Mouse (Mus musculus) kidney, postnatal 4 days (tissue): ENCODE measurements around the gene Ablim1.

Experiments
- DNase-seq, 2 experiments: peaks; one replicate each; pipeline ENCODE4 v3.0.0; 2021; ENCODE audit warnings: mixed read lengths in 2 of 2

Gene Ablim1

DNA sequence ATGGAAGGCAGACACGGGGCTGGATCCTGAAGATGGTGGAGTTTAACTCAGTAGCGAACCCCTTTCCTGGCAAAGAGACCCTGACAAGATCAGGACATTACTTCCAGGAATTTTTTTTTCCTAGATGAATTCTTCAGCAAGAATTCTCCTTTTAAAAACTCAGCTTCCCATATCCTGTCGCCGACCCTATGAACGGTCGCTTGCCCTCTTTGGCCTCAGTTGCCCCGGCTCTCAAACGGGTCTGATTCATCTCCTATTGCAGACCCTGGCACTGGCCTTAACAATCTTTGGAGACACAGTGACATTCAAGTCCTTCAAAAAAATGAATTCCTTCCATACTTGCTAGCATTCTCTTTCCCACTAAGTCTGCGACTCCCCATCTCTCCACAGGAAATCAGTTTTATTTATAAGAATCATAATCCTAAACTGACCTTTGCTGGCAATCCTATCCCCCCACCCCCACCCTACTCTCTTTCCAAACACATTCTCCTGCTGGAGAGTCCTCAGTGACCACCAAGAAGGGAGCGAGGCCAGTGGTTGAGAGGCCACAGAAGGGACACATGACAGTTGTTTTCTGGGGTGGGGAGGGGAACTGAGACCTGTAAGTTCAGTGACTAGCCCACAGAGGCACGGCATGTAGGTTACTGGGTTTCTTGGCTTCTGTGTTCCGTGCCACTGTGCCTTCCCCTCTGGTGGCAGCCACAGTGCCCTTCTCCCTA is 311.8 kb downstream of the Ablim1 start:
- DNase-seq = peak; percentile 51 to 65

DNA sequence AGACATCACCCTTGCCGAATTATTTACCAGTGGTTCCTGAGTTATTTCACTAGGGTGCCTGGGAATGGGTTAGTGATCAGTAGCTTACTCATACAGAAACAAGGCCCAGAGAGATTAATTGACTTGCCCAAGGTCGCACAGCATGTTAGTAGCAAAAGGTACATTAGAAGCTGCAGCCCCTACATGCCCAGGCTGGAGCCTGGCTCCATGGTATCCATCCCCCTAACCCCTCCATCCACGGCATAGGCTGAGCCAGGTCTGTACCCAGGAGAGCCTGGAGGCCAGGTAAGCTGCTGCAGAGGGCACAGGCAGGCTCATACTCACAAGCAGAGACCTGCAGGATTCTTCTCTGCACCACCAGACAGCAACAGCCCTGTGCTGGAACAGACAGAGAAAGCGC is 312.8 kb downstream of the Ablim1 start:
- no peak for DNase-seq

DNA sequence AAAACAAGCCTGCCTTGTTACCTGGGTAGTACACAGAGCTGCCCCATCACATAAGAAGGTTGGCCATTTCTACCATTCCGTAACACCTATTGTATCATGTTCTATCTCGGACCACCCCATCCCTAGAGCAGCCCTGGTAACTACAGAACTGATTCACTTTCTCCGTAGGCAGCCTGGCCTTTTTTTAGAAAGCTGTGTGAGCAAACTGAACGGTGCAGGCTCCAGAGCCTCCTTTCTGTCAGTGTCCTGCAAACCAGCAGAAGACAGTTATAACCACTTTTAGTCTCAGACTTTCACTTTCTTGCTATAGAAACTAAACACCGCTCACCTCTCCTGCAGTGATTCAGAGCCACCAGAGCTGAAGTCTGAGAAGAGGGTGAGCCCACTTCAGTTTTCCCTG is 314.1 kb downstream of the Ablim1 start:
- no peak for DNase-seq

DNA sequence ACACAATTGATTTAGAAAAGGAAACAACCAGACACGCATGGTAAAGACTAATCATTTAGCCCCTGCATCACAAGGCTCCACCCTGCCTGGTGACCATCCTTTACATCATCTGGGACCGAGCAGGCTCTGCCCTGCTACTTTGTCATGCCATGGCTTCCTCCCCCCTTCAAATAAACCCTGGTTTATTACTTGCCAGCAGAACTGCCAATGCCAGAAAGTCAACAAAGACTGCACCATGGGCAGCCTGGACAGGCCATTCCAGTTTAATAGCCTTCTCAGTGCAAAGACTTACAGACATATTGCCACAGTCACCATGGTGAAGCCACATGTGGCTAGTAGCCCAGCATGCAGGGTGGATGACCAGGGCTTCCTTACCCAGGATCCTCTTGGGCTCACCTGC is 314.9 kb downstream of the Ablim1 start:
- no peak for DNase-seq

DNA sequence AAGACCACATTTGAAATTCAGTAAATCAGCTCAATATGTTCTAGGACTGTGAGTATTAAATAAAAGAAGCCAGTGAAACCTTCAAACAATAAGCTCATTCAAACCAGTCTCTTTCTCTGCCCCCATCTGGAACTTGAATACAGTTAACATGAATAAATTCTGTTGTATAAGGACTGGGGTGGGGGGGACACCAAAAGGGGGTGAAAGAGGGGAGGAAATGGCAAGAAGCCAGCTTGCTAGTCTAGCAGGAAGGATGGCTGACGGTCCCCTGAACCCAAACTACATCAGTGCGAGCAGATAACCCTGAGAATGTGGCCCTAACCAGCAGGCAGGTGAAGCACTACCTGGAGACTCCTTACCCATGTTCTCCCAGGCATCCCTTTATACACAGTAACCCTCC is 315.8 kb downstream of the Ablim1 start:
- no peak for DNase-seq

DNA sequence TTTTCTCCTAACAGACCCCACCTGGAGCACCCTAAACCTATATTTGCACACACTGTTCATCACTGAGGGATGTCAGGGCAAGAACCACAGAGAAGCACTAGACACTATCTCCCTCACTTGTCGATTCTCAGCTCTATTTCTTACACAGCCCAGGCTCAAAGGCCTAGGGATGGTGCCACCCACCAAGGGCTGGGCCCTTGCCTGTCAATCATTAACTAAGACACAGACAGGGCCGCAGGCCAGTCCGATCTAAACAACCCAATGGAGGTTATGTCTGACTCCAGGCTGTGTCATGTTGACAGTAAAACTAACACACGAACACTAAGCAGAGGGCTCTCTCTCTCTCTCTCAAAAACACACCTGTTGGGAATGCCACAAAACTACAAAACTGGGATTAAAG is 316.4 kb downstream of the Ablim1 start:
- peak in 1 of 2 experiments; percentile 39 for DNase-seq

DNA sequence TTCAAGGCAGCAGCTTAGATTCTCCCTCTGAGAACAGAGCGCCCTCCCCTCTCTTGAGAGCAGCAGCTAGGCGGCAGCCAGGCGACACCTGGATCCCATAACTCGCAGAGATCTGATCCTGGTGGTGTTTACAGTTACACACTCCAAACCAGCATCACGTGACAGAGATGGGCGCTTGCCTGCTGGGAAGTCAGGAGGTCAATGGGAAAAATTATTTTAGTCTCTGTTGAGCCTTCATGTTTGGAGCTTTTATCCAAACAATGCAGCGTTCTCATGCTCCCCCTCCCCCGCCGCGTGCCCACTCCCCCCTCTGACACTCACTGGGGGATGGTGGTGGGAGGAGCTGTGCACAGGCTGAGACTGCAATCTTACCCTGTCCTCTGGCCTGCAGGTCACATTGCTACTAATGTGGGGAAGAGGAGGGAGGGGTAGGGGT is 317.5 kb downstream of the Ablim1 start:
- DNase-seq = peak; percentile 83 to 89

DNA sequence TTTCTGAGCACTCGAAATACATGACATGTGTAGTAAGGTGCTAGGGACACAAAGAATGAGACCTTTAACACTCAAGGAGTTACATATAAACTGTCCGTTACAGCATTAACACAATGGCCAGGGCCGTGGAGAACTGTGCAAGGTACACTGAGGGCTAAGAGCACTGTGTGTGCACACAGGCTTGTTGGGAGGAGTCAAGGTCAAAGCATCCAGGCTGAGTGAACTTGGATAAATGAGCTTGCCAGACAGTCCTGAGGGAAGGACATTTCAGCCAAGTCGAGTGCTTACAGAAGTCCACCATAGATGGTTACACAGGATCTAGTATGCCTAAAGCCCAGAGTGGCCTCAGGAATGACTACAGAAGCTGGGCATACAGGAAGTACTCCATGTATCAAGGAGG is 319.3 kb downstream of the Ablim1 start:
- DNase-seq = no peak

DNA sequence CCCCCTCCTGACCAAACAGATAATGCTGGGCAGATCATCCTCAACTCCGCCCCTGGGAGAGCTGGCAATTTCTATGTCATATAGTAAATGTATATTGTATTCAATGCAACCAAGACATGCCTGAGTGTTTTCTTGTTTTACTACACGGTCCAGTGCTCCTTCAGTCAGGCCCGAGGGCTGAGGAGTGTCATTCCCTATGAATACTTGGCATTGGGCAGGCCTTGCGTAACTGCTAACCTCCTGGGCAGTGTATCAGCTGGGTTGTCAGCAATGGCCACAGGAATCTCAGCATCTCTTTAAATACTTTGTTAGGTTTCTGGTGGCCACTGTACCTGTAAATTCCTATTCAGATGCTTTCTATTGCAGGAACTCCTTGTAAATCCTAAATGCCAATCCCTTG is 320.1 kb downstream of the Ablim1 start:
- no peak for DNase-seq

DNA sequence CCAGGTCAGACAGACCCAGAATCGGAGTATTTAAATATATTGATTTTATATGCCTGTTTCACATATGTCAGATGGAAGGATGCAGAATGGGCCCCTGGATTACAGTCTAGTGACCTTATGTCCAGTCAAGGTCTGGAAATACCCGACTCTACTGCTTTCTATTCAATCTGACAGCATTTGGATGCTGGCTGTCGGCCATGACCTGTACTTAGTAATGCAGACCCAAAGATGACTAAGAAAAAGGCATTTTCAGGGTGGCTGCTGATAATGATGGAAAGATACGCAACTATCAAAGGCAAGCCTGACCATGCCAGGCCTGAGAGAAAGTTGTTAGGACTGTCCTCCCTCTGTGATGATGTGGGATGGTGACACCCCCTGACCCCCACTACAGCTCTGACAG is 321.0 kb downstream of the Ablim1 start:
- peak in 1 of 2 experiments; percentile 33 for DNase-seq

DNA sequence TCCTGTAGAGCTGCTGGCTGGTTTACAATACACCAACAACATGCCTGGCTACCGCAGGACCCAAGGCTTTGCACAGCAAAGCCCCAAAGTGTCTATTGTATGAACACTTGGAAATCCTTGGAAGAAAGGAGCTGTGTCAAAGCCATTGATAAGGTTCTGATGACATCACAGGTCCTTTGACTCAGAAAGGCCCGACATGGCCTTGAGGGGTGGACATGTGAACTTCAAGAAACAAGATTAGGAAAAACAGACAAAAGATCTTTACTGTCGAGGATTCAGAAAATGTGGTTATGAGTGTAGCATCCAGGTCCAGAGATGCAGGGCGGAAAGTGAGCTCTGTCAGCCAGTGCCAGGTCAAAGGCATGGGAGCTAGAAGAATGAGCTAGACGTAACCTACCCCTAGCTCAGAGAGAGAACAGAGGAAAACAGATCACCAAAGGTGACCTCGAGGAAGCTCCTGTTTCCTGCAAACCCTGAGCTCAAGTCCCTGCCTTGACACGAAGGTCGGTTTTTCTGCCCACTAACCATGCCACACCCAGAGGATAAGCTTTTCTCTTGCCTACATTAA is 321.7 kb downstream of the Ablim1 start:
- no peak for DNase-seq

DNA sequence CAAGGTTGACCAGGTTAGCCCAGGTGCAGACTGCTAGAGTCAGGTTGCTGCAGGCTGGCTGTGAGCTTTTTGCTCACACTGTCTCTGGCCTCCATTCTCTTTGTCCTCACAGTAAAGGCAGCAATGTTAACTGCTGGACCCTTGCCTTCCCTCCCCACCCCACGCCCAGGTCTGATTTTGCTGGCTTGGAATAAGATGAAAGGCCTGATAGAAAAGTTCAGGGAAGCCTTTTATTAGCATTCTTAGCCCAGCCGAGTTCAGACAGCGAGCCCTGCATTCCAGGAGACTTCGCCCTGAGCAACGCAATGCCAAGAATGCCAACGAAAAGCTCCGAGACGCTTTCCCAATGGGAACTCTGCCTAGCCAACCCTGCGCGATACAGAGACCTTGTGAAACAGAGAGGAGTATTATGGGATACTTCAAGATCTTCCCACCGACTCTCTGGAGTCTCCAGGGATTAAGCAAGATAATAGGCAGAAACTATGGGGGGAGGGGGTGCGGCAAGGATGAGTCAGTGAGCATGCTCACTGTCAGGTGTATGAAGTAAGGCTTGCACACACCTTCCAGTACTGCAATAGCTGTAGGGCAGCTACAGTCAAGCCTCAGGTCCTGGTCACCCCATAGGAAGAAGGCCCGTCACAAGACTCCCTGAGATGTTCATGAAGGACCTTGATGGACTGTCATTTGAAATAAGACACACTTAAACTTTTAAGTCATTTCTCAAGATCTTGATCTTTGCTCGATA is 324.2 kb downstream of the Ablim1 start:
- DNase-seq = peak; percentile 40 to 62

DNA sequence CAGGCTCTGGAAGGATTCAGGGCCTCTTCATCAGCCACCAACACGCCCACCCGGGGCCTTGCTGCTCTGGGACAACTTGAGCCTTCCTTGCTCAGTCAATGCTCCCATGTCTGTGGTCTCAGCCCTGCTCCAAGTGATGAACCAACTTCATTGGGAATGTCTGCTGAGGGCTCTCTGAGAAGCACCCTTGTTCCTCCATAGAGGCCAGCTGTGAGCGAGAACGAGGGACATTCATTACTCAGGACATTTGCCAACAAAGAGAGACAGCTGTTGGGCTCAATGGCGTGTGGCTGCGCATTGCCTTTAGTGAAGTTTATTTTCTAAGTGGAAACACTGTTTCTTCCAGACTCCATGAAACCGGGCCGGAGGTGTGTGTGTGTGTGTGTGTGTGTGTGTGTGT is 325.5 kb downstream of the Ablim1 start:
- DNase-seq = peak in 1 of 2 experiments; percentile 49

DNA sequence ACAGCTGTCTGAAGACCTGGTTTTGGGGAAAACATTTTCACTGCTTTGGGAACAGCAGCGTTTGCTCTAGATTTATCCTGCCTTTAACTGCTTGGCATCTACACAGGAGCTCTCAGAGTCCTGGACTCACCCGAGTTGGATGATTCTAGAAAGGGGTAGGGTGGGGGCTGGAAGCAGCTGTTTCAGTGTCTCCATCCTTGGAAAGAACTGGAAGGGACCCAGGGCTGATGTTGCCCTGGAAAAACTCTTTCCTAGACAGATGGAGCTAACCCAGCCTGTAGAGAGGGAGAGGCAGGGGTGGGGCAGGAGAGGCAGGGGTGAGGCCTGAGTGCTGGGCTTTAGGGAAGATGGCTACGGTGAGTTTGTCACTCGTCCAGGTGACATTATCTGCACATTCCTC is 330.5 kb downstream of the Ablim1 start:
- peak; percentile 53 to 64 for DNase-seq

DNA sequence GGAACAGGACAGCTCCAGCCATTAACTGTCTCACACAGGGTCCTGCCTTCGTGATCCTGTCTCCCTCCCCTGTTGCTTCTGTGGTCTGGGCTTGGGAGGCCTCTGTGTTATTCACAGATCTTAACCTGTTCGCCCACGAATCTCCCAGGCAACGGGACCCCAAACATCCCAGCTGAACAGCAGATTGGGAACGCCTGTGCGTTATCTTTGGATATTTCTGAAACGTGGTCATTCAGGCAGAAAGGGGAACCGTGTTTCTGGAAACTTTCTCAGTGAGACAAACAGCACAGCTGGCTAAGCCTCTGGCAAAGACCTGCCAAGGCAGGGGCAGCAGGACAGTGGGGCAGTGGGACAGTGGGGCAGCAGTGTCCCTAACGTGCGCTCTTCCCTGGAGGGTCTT is 331.0 kb downstream of the Ablim1 start:
- DNase-seq = no peak
